ENCODE assay signal across 1 mouse cellular context in the genomic region with DNA sequence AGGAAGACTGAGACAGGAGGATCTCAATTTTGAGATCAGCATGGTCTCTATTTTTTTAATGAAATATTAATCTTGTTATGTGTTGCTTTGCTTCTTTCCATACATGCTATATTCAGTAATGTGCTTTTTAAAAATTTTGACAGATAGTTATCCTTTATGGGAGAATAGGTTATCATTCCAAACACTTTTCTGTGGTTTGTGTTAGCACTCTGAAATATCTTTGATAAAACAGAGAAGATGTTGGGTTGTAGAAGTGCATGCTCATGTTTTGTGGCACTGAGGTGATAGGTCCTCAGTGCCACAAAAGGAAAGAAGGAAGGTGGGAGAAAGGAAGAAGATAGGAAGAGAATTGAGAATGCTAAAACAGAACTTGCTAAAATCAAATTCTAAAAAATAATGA.
TF ChIP-seq lines count a peak whose summit lies in the region.

No protein-coding gene starts in this region.

TF ChIP-seq in MEL, 35 proteins besides CTCF, POLR2A, EP300 and RAD21:
- TF ChIP-seq USF2 (IDR thresholded peaks at IDR 0.05; ENCODE audit: borderline replicate concordance in 1 of 2, insufficient read depth in 1 of 2, low read depth in 1 of 2, low read length in 2 of 2) (no peak), GATA1 (IDR thresholded peaks at IDR 0.05; ENCODE audit: low read depth, low read length) (peak; percentile 58; the same call in 1 of the 2 replicates), SMC3 (IDR thresholded peaks at IDR 0.05; ENCODE audit: low read depth, low read length) (no peak), ETS1 (IDR thresholded peaks at IDR 0.05; ENCODE audit: low read depth, low read length) (peak; percentile 59), TCF12 (IDR thresholded peaks at IDR 0.05; ENCODE audit: low read depth, low read length) (peak; percentile 73; the same call in 1 of the 2 replicates), SIN3A (IDR thresholded peaks at IDR 0.05; ENCODE audit: low read length) (0 out of 2 replicates have a peak, but pooled peaks have one; percentile 29)
